Mouse (Mus musculus) left cerebral cortex, postnatal 25 days (tissue): Measurements from ENCODE around the gene H2-DMb2. TPM values are rescaled to one million over a fixed set of nuclear protein-coding genes. Genes with fewer than 3 reads are reported as not detected.

ENCODE experiments used
- DNase-seq, 2 experiments: peaks; one replicate each; pipeline ENCODE4 v3.0.0; 2022; ENCODE audit warnings: low spot score in 2 of 2, mixed read lengths in 1 of 2
- intact Hi-C: fragments of 180-260 bp; cut with DNase I; formaldehyde crosslinking; loops from one replicate; pipeline ENCODE4 v1.15.1; 2025
- total RNA-seq, 2 experiments: library from RNA; stranded (reverse); gene quantifications; 2 replicates each; pipeline ENCODE4 v1.2.3; 2021

Gene H2-DMb2
- total RNA-seq, 2 experiments from 2014 or later: 0.46 to 0.92 TPM

- no peak for DNase-seq
- intact Hi-C loops: no loop called here
Observed at GRCm38 (mm10) chr17:34165033-34165730, 22.1 kb downstream of the H2-DMb2 start.

- intact Hi-C loops: loop anchor here (2.0 kb wide), 2 partner anchors 66 to 92 kb away; no protein-coding TSS in a partner anchor
- peak; percentile 17 to 39 for DNase-seq
Observed at GRCm38 (mm10) chr17:34169279-34169678, 26.2 kb downstream of the H2-DMb2 start.

GRCm38 (mm10) chr17:34170487-34170876 is 27.4 kb downstream of the H2-DMb2 start:
- DNase-seq: no peak
- intact Hi-C loops: loop anchor here (1.0 to 5.0 kb wide), 5 partner anchors 34 to 242 kb away; partner anchors contain the start of gene Btnl2

- peak; percentile 81 to 84 for DNase-seq
- intact Hi-C loops: loop anchor here (1.0 to 5.0 kb wide), 5 partner anchors 34 to 241 kb away; partner anchors contain the start of gene Btnl2
Observed at GRCm38 (mm10) chr17:34170877-34171498, 27.9 kb downstream of the H2-DMb2 start.

- DNase-seq: no peak
- intact Hi-C loops: loop anchor here (5.0 kb wide), 2 partner anchors 180 to 240 kb away; partner anchors contain the start of gene Btnl2
Observed at GRCm38 (mm10) chr17:34172528-34172927, 29.4 kb downstream of the H2-DMb2 start.

- intact Hi-C loops: loop anchor here (5.0 kb wide), 2 partner anchors 178 to 238 kb away; partner anchors contain the start of gene Btnl2
- DNase-seq: no peak
Observed at GRCm38 (mm10) chr17:34174075-34174474, 31.0 kb downstream of the H2-DMb2 start.

- intact Hi-C loops: no loop called here
- no peak for DNase-seq
Observed at GRCm38 (mm10) chr17:34177179-34177578, 34.1 kb downstream of the H2-DMb2 start.

GRCm38 (mm10) chr17:34179019-34179418 is 35.9 kb downstream of the H2-DMb2 start:
- intact Hi-C loops: no loop called here
- DNase-seq: no peak

- intact Hi-C loops: no loop called here
- no peak for DNase-seq
Observed at GRCm38 (mm10) chr17:34179913-34180859, 37.1 kb downstream of the H2-DMb2 start.

GRCm38 (mm10) chr17:34183564-34184219 is 40.6 kb downstream of the H2-DMb2 start:
- no peak for DNase-seq
- intact Hi-C loops: no loop called here

GRCm38 (mm10) chr17:34185526-34185925 is 42.4 kb downstream of the H2-DMb2 start:
- intact Hi-C loops: no loop called here
- DNase-seq: no peak

GRCm38 (mm10) chr17:34186885-34187260 is 43.8 kb downstream of the H2-DMb2 start:
- intact Hi-C loops: no loop called here
- DNase-seq: no peak

GRCm38 (mm10) chr17:34187261-34187916 is 44.3 kb downstream of the H2-DMb2 start, which contains the start of the genes Tap1 and Psmb9:
TSS of gene Tap1 (plus strand) at chr17:34187553.
TSS of gene Psmb9 (minus strand) at chr17:34187764.
- intact Hi-C loops: no loop called here
- peak; percentile 95 to 96 for DNase-seq

GRCm38 (mm10) chr17:34188010-34188409 is 44.9 kb downstream of the H2-DMb2 start:
- intact Hi-C loops: no loop called here
- DNase-seq: no peak

- DNase-seq: no peak
- intact Hi-C loops: no loop called here
Observed at GRCm38 (mm10) chr17:34188986-34189385, 45.9 kb downstream of the H2-DMb2 start.

GRCm38 (mm10) chr17:34192852-34193251 is 49.7 kb downstream of the H2-DMb2 start:
- DNase-seq: no peak
- intact Hi-C loops: no loop called here

GRCm38 (mm10) chr17:34193468-34193867 is 50.4 kb downstream of the H2-DMb2 start:
- intact Hi-C loops: no loop called here
- no peak for DNase-seq

GRCm38 (mm10) chr17:34194723-34195122 is 51.6 kb downstream of the H2-DMb2 start:
- intact Hi-C loops: no loop called here
- DNase-seq: no peak

- DNase-seq: no peak
- intact Hi-C loops: no loop called here
Observed at GRCm38 (mm10) chr17:34196491-34196890, 53.4 kb downstream of the H2-DMb2 start.
